Mouse (Mus musculus) adrenal gland, postnatal 14 days (tissue): ENCODE results near the gene Ggt6. TPM values are rescaled to one million over a fixed set of nuclear protein-coding genes. Genes with fewer than 3 reads are reported as not detected.

Experiments
- DNase-seq: peaks from one replicate; pipeline ENCODE4 v3.0.0; 2021; ENCODE audit warnings: mixed read lengths
- microRNA-seq, 2 experiments: library from miRNA; unstranded; fragments of <30 nt; microRNA quantifications; one replicate each; pipeline ENCODE4 v1.2.0; 2021
- total RNA-seq: library from RNA; stranded (reverse); gene quantifications from 2 replicates; pipeline ENCODE4 v1.2.3, GENCODE M21; 2021

Gene Ggt6
- total RNA-seq, 1 experiment from 2014 or later = 2.8 TPM

DNA sequence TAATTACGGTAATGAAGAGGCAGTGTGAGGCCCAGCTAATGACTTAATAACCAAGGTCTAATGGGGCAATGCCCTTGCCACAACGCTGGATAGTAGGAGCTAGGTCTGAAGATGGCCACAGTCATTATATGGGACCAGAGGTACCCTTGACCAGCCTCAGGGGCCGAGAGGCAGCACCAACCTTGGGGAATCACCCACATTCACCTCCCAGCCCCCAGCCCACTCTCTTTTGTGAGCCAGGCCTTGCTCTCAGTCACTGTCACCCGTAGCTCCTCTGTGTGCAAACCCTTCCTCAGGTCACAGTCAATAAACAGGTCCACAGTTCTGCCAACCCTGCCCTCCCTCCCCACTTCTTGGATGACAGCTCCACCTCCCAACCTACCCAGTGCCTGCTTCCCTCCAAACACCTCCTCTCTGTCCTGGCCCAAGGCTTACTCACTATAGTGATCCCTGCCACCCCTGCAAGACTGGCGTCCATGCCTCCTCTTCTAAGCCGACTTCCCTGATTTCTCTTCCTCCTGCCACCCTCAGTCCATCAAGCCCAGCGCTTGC is 40.8 kb downstream of the Ggt6 start:
- no peak for DNase-seq

DNA sequence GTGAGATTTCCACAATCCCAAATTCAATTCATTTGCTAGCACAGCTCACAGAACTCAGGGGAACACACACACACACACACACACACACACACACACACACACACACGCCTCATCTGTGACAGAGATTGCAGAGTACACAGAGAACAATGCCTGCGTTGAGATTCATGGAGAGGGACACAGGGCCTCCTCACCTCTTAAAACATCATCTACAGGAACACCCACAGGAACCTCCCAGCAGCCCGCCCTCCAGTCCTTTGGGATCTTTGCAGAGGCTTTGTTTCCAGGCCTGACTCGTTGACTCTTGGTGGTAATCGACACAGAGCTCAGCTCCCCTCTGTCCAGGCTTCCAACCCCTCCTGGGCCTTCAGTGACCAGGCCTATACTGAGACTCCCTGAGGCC is 41.9 kb downstream of the Ggt6 start:
- DNase-seq = no peak

DNA sequence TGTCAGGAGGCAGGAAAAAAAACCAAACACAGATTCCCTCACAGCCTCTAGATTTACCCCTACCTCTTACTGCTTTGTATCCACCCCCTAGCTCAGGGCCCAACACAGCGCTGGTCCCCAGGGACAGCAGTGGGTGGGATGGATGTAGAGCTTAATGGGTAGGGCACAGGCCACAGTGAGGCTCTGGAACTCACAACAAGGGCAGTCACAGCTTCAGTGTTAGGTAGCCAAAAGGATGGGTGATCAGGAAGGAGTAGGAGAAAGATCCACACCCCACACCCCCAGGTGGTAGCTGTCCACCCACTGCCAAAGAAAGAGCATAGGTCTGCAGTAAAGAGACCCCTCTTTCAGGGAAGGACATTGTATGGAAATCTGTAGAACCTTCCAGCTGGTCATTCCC is 42.3 kb downstream of the Ggt6 start:
- DNase-seq = no peak

DNA sequence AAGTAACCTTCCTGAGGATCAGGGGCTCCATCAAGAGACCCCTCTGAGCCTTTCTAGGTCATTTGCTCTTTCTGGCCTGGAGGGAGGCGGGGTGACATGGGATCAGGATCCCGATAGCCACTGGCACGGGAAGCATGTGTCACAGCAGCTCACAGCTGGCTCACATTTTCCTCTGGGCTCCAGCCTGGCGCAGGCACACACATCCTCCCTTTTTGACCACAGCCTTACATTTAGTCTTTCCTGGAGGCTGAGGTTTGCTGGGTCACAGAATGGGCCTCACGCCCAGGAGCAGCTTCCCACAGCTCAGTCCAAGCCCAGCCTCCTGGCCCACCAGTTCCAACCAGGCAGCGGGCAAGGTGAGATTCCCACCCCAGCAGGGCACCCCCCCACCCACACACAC is 42.9 kb downstream of the Ggt6 start:
- no peak for DNase-seq

DNA sequence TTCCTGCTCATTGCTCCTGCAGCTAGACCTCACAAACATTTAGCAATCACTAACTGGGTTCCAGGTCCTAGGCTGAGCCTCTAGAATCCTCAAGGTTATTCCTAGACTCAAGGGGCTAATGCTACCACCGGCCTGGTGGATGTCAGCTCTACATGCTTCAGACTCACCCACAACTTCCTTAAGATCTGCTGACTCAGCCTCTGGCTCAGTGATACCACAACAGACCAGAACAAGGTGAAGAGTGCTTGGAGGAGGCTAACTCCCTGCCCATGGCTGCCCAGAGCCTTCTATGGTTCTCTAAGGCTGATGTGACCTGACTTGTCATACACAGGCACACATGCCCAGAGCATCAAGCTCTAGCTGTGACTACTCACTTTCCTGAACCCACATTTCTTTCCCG is 44.2 kb downstream of the Ggt6 start:
- no peak for DNase-seq

DNA sequence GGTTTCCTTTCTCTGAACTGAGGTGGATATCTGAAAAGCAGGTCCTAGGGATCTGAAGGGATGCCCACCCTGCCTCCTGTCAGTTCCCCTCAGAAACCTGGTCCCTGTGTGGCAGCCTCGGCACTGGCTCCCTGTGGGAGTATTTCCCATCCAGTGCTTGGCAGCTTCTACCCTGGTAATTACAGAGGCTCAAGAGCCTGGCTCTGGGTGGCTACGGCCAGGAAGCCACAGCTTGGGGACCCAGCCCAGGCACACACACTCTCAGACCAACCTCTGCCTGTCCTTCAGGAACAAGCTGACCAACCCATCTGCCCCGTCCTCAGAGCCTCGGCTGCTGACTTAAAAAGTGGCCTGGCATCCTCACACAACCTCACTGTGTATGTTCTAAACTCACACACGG is 46.0 kb downstream of the Ggt6 start:
- DNase-seq = no peak

DNA sequence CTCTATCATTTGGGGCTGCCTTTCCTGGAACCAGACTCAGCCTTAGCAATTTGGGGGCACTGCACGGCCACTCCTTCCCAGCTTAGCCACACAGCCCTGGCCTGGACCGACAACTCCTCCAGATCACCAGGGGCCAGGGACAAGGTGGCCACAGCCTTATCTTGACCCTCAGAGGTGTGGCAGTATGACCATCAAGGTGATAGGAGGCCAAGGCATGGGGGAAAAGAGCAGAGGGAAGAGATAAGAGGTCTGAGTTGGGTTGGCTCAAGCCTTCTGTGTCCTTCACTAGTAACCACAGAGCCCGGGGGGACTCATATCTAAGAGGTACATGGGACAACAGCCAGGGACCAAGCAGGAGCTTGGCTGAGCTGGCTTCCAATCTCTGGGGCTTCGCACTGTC is 46.6 kb downstream of the Ggt6 start:
- DNase-seq = no peak

DNA sequence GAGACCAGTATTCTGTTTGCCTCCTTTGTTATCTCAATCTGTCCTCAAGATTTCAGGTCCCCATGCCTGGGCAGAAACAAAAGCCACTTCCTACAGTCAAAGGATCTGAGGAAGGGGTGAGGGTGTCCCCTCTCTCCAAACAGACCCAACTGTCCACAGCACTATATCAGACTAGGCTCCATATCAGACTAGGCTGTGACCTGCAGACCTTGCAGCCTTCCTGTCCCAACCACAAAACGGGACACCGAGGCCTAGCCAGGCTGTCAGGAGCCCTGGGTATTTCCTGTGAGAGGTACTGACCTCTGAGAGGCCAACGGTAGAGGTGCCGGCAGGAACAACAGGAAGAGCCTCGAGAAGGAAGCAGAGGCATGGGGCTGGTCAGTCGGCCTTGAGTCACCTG is 49.2 kb downstream of the Ggt6 start:
- no peak for DNase-seq

DNA sequence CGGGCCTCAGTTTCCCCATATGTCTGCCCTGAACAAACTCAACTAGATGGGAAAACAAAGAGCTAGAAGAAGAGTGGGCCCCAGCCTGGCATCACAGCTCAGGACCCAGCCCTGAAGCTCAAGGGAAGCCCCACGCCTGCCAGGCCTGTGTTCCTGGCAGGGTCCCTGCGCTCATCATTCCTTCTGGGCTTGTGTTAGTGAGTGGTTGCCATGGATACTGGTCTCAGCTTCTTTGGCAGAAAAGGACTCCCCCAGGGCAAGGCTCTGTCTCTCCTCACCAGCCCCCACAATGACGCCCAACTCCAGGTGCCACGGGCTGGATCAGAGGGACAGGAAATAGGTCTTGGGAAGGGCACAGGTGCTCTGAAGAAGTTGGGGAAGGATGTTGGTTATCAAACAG is 49.8 kb downstream of the Ggt6 start:
- DNase-seq = no peak

DNA sequence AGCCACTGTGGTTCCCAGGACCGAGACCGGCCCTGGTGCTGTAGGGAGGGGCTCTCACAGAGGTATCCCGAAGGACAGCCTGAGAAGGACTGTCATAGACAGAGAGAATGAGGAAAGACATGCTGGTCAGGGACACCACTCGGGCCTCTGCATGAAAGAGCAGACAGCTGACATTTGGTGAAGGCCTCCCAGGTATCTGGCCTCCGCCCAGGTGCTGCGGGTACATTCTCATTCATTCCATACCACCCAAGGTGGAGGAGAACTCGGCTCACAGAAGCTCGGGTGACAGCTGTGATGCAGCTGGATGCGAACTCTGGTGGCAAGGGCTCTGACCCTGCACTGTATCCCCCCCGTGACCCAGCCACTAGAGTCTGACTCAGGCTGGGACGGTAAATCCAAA is 50.6 kb downstream of the Ggt6 start:
- DNase-seq = no peak

DNA sequence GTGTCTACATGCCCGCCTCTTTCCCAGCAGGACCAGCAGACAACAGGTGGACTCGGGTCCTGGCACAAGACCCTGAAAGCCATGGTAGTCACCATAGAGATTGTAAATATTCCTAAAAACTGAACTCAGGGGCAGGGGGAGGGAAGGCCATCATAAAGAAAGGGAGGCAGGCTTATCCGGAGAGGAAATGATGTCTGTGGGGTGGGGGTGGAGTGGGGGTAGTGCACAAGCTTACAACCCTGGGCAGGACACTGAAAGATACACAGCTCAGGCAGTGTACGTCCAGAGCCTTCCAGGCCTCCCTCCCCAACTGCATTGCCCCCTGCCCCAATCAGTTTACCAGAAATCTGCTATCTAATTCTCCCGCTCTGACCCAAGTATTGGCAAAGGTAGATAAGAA is 51.8 kb downstream of the Ggt6 start:
- DNase-seq = no peak

DNA sequence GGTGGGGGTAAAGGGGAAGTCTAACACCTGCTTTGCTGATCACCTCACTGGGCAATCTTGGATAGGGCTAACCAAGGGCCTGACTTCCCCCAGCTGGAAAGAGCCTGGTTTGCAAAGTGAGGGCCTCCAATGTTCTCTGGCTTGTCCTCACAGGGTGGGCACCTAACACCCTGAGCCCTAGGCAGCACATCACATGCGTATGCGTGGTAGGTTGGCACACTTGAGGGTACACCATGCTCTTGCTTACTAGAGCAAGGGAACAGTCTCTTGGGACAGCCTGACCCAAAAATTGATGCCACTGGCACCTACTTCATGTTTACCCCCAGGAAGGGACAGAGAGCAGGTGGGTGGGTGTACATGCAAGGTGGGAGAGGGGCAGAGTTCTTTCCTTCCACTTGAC is 52.4 kb downstream of the Ggt6 start:
- no peak for DNase-seq

Small RNA genes within 50 kb of the gene (microRNA-seq; reads per million reads assigned to microRNA genes)
- 0 reads per million in 2 experiments for gene Mir6338

Other genes starting within 250 kb of the Ggt6 start
- 0.78 and 1.4 TPM in 2 replicates for gene Gm43951, start 228.7 kb upstream of the Ggt6 start, total RNA-seq
- gene 4933427D14Rik, start 228.1 kb upstream of the Ggt6 start, total RNA-seq = 8.1 and 9.4 TPM in 2 replicates
- gene Txndc17, start 228.0 kb upstream of the Ggt6 start, total RNA-seq = 72.5 and 75.9 TPM in 2 replicates
- gene Med31, start 219.9 kb upstream of the Ggt6 start, total RNA-seq = 12.3 and 13.6 TPM in 2 replicates
- gene Slc13a5, start 168.3 kb upstream of the Ggt6 start, total RNA-seq = 0.11 and 0.15 TPM in 2 replicates
- 15.3 and 16.5 TPM in 2 replicates for gene Xaf1, start 133.9 kb upstream of the Ggt6 start, total RNA-seq
- gene Fbxo39, start 121.1 kb upstream of the Ggt6 start, total RNA-seq = not detected in 2 replicates
- not detected in 2 replicates for gene Tekt1, start 73.1 kb upstream of the Ggt6 start, total RNA-seq
- 4.1 and 5.4 TPM in 2 replicates for gene Smtnl2, start 23.8 kb upstream of the Ggt6 start, total RNA-seq
- 85.6 and 101 TPM in 2 replicates for gene Mybbp1a, start 5.8 kb downstream of the Ggt6 start, total RNA-seq
- gene Spns2, start 54.4 kb downstream of the Ggt6 start, total RNA-seq = 6.9 and 13.1 TPM in 2 replicates
- 0.15 and 0.49 TPM in 2 replicates for gene Spns3, start 115.0 kb downstream of the Ggt6 start, total RNA-seq
- 44.8 and 46.8 TPM in 2 replicates for gene Ube2g1, start 171.8 kb downstream of the Ggt6 start, total RNA-seq